Mouse (Mus musculus): ENCODE measurements at regions not wholly inside any gene's neighbourhood (a gene's known extent, or its start where the extent isn't known, plus 50 kb on each side); places are given as distances from the start of the nearest gene placed in this dataset.
A peak's percentile ranks its signal among the peaks of the same experiment; 100 is the strongest.

DNA sequence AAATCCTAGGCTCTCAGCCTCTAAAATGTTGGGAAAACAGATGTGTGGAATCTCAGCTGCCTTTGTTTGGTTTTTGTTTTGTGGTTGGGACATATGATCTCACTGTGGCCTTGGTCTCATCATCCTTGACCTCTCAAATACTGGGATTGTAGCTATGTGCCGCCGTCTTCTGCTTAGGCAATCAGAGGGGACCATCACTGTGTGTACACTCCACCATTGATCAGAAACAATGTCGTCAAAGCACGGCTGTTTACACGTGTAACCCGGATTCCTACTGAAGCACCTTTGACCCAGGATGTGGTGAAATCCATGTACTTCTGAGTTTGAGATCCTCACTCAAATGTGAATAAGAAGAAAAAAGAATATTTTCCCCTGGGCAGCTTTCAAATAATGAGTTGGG is 68.0 kb upstream of the Nap1l1 start:
- H3K9ac ChIP-seq, result no peak overlapping the region
- H3K4me2 ChIP-seq, result no peak overlapping the region
- WGBS, result 87% methylated on average over 6 of the region's 6 CpGs
- H3K36me3 ChIP-seq (ENCODE audit: insufficient read depth), result no peaks in the 10 kb centered on the region
- no peaks in the 10 kb centered on the region for H3K4me1 ChIP-seq (ENCODE audit: insufficient read depth)
- H3K27ac ChIP-seq (ENCODE audit: low read depth), result no peak overlapping the region
- DNase-seq, result no peak
- H3K9me3 ChIP-seq (ENCODE audit: low read depth, low read length), result no peaks in the 10 kb centered on the region
- no peak for ATAC-seq (ENCODE audit: insufficient read depth)
- no peaks in the 10 kb centered on the region for H3K27me3 ChIP-seq (ENCODE audit: insufficient read depth, low read length)
- no peak for TF ChIP-seq CTCF (IDR thresholded peaks at IDR 0.05; ENCODE audit: low read depth)
- H3K4me3 ChIP-seq (ENCODE audit: low read depth, low read length), result no peak overlapping the region

DNA sequence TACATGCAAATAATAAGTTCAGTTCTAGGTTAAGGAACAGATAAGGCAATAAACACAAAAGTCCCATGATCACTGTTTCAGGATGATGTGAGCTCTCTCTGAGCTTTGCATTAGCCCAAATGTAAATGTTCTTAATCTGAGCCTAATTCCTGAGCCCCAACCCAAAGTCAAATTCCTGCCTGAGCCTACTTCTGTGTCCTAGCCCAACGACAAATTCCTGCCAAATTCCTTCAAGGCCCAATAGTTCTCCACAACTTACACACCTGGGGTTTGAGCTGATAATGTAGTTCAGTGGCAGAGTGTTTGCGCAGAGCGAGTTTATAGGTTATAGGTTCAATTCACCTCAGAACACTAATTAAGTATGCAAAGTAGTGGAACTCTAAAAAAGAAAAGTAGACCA is 64.1 kb upstream of the Nap1l1 start:
- DNase-seq (no peak), ATAC-seq (ENCODE audit: insufficient read depth) (no peak)
- Histone ChIP-seq H3K27me3 (ENCODE audit: insufficient read depth, low read length) (no peaks in the 10 kb centered on the region), H3K27ac (ENCODE audit: low read depth) (no peak overlapping the region), H3K9ac (no peak overlapping the region), H3K4me2 (no peak overlapping the region), H3K4me3 (ENCODE audit: low read depth, low read length) (no peak overlapping the region), H3K9me3 (ENCODE audit: low read depth, low read length) (no peaks in the 10 kb centered on the region), H3K36me3 (ENCODE audit: insufficient read depth) (no peaks in the 10 kb centered on the region), H3K4me1 (ENCODE audit: insufficient read depth) (no peaks in the 10 kb centered on the region)
- no peak for TF ChIP-seq CTCF (IDR thresholded peaks at IDR 0.05; ENCODE audit: low read depth)
- 78% methylated on average over 3 of the region's 3 CpGs for WGBS

DNA sequence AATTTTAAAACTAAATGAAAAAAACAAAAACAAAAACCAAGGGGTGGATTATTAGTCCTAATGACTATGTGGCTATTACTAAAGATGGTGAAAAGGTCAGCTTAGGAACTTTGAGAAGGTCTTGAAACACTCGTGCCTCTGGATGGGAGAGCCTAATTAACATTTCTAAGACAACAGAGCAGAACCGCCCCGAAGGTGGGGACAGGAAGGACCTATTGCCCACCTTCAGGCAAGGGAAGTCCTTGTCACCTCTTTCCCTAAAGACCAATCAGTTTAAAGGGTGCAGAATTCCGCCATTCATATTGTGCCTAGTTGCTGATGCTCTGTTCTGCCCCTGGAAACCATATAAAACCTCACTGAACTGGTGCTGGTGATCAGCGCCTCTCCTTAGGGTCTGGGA is 63.5 kb upstream of the Nap1l1 start:
- Histone ChIP-seq H3K4me2 (no peak overlapping the region), H3K9ac (no peak overlapping the region), H3K27ac (ENCODE audit: low read depth) (no peak overlapping the region), H3K27me3 (ENCODE audit: insufficient read depth, low read length) (no peaks in the 10 kb centered on the region), H3K4me3 (ENCODE audit: low read depth, low read length) (no peak overlapping the region), H3K4me1 (ENCODE audit: insufficient read depth) (no peaks in the 10 kb centered on the region), H3K9me3 (ENCODE audit: low read depth, low read length) (no peaks in the 10 kb centered on the region), H3K36me3 (ENCODE audit: insufficient read depth) (no peaks in the 10 kb centered on the region)
- DNase-seq, result no peak
- no peak for TF ChIP-seq CTCF (IDR thresholded peaks at IDR 0.05; ENCODE audit: low read depth)
- 74% methylated on average over 5 of the region's 5 CpGs for WGBS
- ATAC-seq (ENCODE audit: insufficient read depth), result no peak

DNA sequence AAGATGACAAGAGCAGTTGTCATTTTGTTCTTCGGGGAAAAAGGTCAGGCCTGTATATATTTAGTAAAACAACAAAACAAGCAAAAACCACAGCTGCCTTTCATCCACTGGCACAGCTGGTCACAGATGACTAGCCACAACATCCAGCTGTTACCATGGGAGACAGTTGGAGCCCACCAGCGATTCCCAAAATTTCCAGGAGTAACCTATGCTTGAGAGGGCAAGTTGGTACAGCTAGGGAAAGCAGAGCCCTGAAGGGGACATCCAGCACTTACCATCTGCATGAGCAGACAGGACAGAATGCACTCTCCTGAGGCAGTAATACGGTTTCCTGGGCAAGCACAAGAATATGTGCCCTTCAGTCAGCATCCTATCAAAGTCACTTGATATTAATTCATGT is 62.9 kb upstream of the Nap1l1 start:
- Histone ChIP-seq H3K9me3 (ENCODE audit: low read depth, low read length) (no peaks in the 10 kb centered on the region), H3K27me3 (ENCODE audit: insufficient read depth, low read length) (no peaks in the 10 kb centered on the region), H3K4me3 (ENCODE audit: low read depth, low read length) (no peak overlapping the region), H3K36me3 (ENCODE audit: insufficient read depth) (no peaks in the 10 kb centered on the region), H3K9ac (no peak overlapping the region), H3K4me1 (ENCODE audit: insufficient read depth) (no peaks in the 10 kb centered on the region), H3K4me2 (no peak overlapping the region), H3K27ac (ENCODE audit: low read depth) (no peak overlapping the region)
- TF ChIP-seq CTCF (IDR thresholded peaks at IDR 0.05; ENCODE audit: low read depth), result no peak
- 58% methylated on average over 3 of the region's 3 CpGs for WGBS
- DNase-seq (peak; percentile 76), ATAC-seq (ENCODE audit: insufficient read depth) (peak; percentile 47; the same call in 1 of the 2 replicates)

DNA sequence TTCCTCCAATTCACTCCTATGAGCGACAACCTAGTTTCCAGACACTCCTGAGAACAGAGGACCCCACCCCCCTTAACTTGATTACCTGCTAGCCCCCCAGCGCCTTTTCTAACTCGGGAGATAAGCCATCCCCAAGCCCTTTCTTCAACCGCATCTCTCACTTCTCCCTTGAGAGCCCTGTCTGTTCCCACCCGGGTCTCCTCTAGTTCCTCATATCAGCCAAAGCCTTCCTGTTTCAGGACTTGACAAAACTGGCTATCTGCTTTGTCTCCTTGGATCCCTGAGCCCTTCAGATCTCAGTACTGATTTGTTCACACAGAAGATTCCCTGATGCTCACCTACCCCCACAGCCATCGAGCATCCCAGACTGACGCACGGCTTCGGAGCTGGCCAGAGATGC is 61.5 kb upstream of the Nap1l1 start:
- Histone ChIP-seq H3K36me3 (ENCODE audit: insufficient read depth) (no peaks in the 10 kb centered on the region), H3K27ac (ENCODE audit: low read depth) (no peak overlapping the region), H3K4me2 (no peak overlapping the region), H3K27me3 (ENCODE audit: insufficient read depth, low read length) (no peaks in the 10 kb centered on the region), H3K9me3 (ENCODE audit: low read depth, low read length) (no peaks in the 10 kb centered on the region), H3K4me1 (ENCODE audit: insufficient read depth) (no peaks in the 10 kb centered on the region), H3K4me3 (ENCODE audit: low read depth, low read length) (no peak overlapping the region), H3K9ac (no peak overlapping the region)
- WGBS, result 86% methylated on average over 9 of the region's 9 CpGs
- ATAC-seq (ENCODE audit: insufficient read depth), result no peak
- no peak for DNase-seq
- TF ChIP-seq CTCF (IDR thresholded peaks at IDR 0.05; ENCODE audit: low read depth), result no peak

DNA sequence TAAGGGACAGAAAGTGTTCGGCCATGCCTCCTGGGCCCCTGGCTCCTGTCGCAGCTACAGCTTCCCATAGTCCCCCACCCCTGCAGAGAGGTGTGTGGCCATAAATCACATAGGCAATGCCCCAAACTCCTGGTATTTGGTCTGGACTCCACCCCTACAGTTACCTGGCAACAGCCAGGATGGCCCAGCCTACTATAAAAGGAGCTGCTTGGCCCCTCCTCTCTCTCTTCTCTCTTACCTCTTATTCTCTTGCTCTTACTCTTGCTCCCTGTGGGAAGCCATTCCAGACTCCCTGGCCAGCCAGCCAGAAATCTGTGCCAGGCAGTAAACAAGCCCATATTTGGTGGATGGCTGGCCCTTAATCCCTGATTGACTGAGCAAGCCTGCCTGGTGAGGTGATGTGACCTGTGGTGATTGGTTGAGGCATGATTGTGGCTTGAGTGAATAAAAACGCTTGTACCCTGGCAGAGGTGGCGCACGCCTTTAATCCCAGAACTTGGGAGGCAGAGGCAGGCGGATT is 56.4 kb upstream of the Nap1l1 start:
- Histone ChIP-seq H3K27me3 (ENCODE audit: insufficient read depth, low read length) (no peaks in the 10 kb centered on the region), H3K9me3 (ENCODE audit: low read depth, low read length) (no peaks in the 10 kb centered on the region), H3K36me3 (ENCODE audit: insufficient read depth) (no peaks in the 10 kb centered on the region), H3K9ac (no peak overlapping the region), H3K4me1 (ENCODE audit: insufficient read depth) (peaks cover 8% of the 10 kb centered on the region), H3K4me3 (ENCODE audit: low read depth, low read length) (no peak overlapping the region), H3K27ac (ENCODE audit: low read depth) (no peak overlapping the region), H3K4me2 (no peak overlapping the region)
- ATAC-seq (ENCODE audit: insufficient read depth), result no peak
- no peak for TF ChIP-seq CTCF (IDR thresholded peaks at IDR 0.05; ENCODE audit: low read depth)
- DNase-seq, result no peak
- 73% methylated on average over 6 of the region's 6 CpGs for WGBS

DNA sequence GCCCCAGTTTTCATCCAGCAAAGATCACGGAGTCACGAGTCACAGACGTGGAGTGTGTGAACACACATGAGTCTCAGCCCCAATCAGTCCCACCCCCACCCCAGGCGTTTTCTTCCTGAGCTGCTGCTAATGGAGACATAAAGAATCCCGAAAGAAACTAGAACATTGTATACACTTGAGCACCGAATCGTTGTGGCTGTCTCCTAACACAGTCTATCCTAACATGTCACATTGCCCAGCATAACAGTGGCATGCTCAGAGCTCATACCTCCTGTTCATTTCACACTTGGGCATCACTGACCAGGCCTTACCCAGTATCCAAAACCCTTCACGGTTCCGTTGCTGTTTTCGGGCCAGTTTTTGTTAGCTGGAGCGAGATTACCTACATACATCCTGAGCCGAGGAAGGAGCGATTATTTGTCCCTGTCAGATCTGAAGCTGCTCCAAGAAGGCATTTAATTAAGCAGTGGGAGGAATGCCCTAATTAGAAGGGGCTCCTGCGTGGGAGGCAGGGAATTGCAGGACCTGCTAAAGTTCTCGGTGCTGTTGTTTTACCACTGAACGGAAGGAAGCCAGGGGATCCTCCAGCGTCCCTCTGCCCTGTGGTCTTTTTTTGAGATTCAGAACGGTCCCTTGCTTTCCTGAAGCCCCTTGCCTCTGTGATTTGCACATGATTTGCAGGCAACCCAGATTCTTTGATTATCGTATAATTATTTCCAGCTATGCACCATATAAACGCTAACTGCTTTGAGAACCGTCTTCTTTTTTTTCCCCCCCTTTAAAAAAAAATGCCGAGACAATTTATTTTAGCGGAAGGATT is 53.4 kb upstream of the Nap1l1 start:
- no peak for ATAC-seq (ENCODE audit: insufficient read depth)
- no peak for TF ChIP-seq CTCF (IDR thresholded peaks at IDR 0.05; ENCODE audit: low read depth)
- Histone ChIP-seq H3K4me2 (peak overlapping the region; percentile 63), H3K27ac (ENCODE audit: low read depth) (peak overlapping the region; percentile 34), H3K36me3 (ENCODE audit: insufficient read depth) (no peaks in the 10 kb centered on the region), H3K9me3 (ENCODE audit: low read depth, low read length) (no peaks in the 10 kb centered on the region), H3K4me3 (ENCODE audit: low read depth, low read length) (peak overlapping the region; percentile 22), H3K9ac (peak overlapping the region; percentile 50), H3K4me1 (ENCODE audit: insufficient read depth) (peaks cover 14% of the 10 kb centered on the region), H3K27me3 (ENCODE audit: insufficient read depth, low read length) (no peaks in the 10 kb centered on the region)
- 12% methylated on average over 23 of the region's 23 CpGs for WGBS
- peak; percentile 37 for DNase-seq

All from lung, embryonic 14.5 days (tissue).